Mouse (Mus musculus): ENCODE data around the gene Speg.

- TF ChIP-seq ZC3H11A (IDR thresholded peaks at IDR 0.05; ENCODE audit: borderline replicate concordance, low read depth, low read length), result no peak
- no peak for TF ChIP-seq HCFC1 (IDR thresholded peaks at IDR 0.05; ENCODE audit: borderline replicate concordance, insufficient read depth, low read length)
- TF ChIP-seq ZNF384 (IDR thresholded peaks at IDR 0.05; ENCODE audit: low read depth, low read length), result no peak
- no peak for TF ChIP-seq MAFK (IDR thresholded peaks at IDR 0.05; ENCODE audit: insufficient read depth, low read depth, low read length)
These were observed 38.0 kb upstream of the Speg start for GRCm38 (mm10) chr1:75337097-75337496.

Measured in ES-E14 (cell line).